Comparison of ENCODE assay signal across 8 mouse cellular contexts in the genomic region with DNA sequence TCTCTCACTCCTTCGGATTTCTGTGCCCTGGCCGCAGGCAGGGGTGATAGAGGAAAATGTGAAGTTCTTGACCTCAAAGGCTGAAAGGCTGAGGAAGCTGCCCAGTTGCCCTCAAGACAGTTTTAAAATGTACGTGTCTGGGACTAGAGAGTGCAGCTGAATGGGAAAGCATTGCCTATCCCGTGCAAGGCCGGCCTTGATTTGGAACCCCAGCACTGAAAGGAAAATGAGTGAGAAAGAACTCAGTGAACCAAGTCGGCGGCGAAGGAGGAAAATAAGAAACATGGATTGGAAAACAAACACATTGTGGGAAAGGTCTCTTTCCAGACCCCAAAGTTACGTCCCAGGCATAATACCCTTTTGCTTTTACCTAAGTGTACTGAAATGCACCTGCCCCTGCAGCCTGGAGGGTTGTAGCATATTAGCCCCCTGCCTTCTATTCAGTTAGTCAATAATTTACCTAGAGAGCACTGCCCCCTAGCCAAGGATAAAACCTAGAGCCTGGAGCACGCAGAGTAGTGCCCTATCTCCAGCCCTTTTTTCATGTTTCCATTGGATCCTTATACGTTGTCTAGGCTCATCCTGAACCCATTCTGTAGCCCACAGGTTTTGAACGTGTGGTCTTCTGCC. TPM values are rescaled to one million over a fixed set of nuclear protein-coding genes. Genes with fewer than 3 reads are reported as not detected.
DNase-seq lines count a peak whose midpoint lies in the region; ATAC-seq and TF ChIP-seq lines count a peak whose summit lies in the region.
"Had no signal": no experiment of that assay in that cellular context is flagged by ENCODE, and none has a peak within 500 bp of the region (broad histone marks: within the 10 kb centered on the region; RNA-seq: fewer than 3 reads in every experiment).

No protein-coding gene starts in this region.

- TF ChIP-seq POLR2A in thymus, adult 2 months (IDR thresholded peaks at IDR 0.05; ENCODE audit: control insufficient read depth, extremely low read depth, insufficient read depth, low read length, poor library complexity) = no peak

- H3K27me3 ChIP-seq in thymus, adult 2 months (ENCODE audit: control insufficient read depth, insufficient read depth, low read length) = no peaks in the 10 kb centered on the region
- H3K27me3 ChIP-seq in hindbrain, embryonic 14.5 days (ENCODE audit: control insufficient read depth, insufficient read depth, low read length) = no peaks in the 10 kb centered on the region
- peaks cover 73% of the 10 kb centered on the region for H3K27me3 ChIP-seq in liver, embryonic 12.5 days (replicated peaks)

- DNase-seq in thymus, adult 2 months = no peak
- no peak for DNase-seq in thymus, postnatal 10 days (ENCODE audit: low spot score in 2 of 2)
- DNase-seq in hindbrain, embryonic 14.5 days (ENCODE audit: low spot score) = no peak
- DNase-seq in ovary, postnatal 36 days (ENCODE audit: low spot score) = no peak
- DNase-seq in lung, postnatal 10 days = no peak

- WGBS in thymus, adult 2 months = 90% methylated on average over 12 of the region's 12 CpGs
- 43% methylated on average over 12 of the region's 12 CpGs for WGBS in hindbrain, embryonic 14.5 days
- 61% methylated on average over 12 of the region's 12 CpGs for WGBS in liver, embryonic 12.5 days (ENCODE audit: insufficient replicate concordance)

- H3K9me3 ChIP-seq in hindbrain, embryonic 14.5 days (ENCODE audit: control insufficient read depth, low read length) = no peaks in the 10 kb centered on the region
- H3K9me3 ChIP-seq in liver, embryonic 12.5 days (replicated peaks) = no peaks in the 10 kb centered on the region

- no peak for ATAC-seq in hindbrain, embryonic 14.5 days (ENCODE audit: low FRiP score)
- no peak for ATAC-seq in liver, embryonic 12.5 days
- ATAC-seq in megakaryocyte, adult 5-6 weeks (ENCODE audit: poor library complexity, severe bottlenecking) = no peak
- ATAC-seq: activated CD4-positive, CD25-positive, alpha-beta regulatory T cell, adult 4 months had no signal

- peaks cover 59% of the 10 kb centered on the region for H3K4me1 ChIP-seq in thymus, adult 2 months (replicated peaks; ENCODE audit: control insufficient read depth, insufficient read depth, low read length)
- peaks cover 86% of the 10 kb centered on the region for H3K4me1 ChIP-seq in hindbrain, embryonic 14.5 days (replicated peaks; ENCODE audit: control insufficient read depth, insufficient read depth, low read length)
- H3K4me1 ChIP-seq in liver, embryonic 12.5 days = peaks cover 81% of the 10 kb centered on the region

- peak overlapping the region; percentile 90 for H3K4me2 ChIP-seq in hindbrain, embryonic 14.5 days (replicated peaks)
- 0 out of 2 replicates have a peak overlapping the region, but pooled peaks have one; percentile 74 for H3K4me2 ChIP-seq in liver, embryonic 12.5 days

- peak overlapping the region; percentile 99 for H3K27ac ChIP-seq in thymus, adult 2 months (ENCODE audit: control insufficient read depth, insufficient read depth, low read length)
- peak overlapping the region; percentile 100 for H3K27ac ChIP-seq in hindbrain, embryonic 14.5 days
- peak overlapping the region; percentile 63 for H3K27ac ChIP-seq in liver, embryonic 12.5 days

- H3K4me3 ChIP-seq in thymus, adult 2 months (ENCODE audit: control insufficient read depth, insufficient read depth, low read length) = no peak overlapping the region
- H3K4me3 ChIP-seq in hindbrain, embryonic 14.5 days (replicated peaks; ENCODE audit: low read length) = no peak overlapping the region
- no peak overlapping the region for H3K4me3 ChIP-seq in liver, embryonic 12.5 days

- H3K36me3 ChIP-seq in thymus, adult 2 months (ENCODE audit: control insufficient read depth, insufficient read depth, low read length) = no peaks in the 10 kb centered on the region
- H3K36me3 ChIP-seq in hindbrain, embryonic 14.5 days (replicated peaks; ENCODE audit: control insufficient read depth, insufficient read depth) = no peaks in the 10 kb centered on the region
- no peaks in the 10 kb centered on the region for H3K36me3 ChIP-seq in liver, embryonic 12.5 days

- peak overlapping the region; percentile 63; the same call in 1 of the 2 replicates for H3K9ac ChIP-seq in hindbrain, embryonic 14.5 days
- H3K9ac ChIP-seq in liver, embryonic 12.5 days = no peak overlapping the region

- TF ChIP-seq CTCF in thymus, adult 2 months (IDR thresholded peaks at IDR 0.05; ENCODE audit: borderline replicate concordance, control insufficient read depth, extremely low read depth, insufficient read depth, low read length, poor library complexity) = no peak

RNA-seq across cellular contexts. Expression of gene Irf2bpl, which starts 5.6 kb away (rescaled TPM):
- polyA plus RNA-seq in thymus, adult 2 months (2012; rRNA removed) = 38.6 and 46.1 TPM in 2 replicates
- 64.5 and 65.5 TPM in 2 replicates for polyA plus RNA-seq in hindbrain, embryonic 14.5 days (2014; fragmentation: Nextera tagmentation; extraction: Ambion mirVana)
- 6.7 and 7.7 TPM in 2 replicates for polyA plus RNA-seq in liver, embryonic 12.5 days (2016; fragmentation: Nextera tagmentation; extraction: Ambion mirVana)
- total RNA-seq in megakaryocyte, adult 5-6 weeks (2015) = 3.0 and 3.6 TPM in 2 replicates
- total RNA-seq in megakaryocyte, adult 5-6 weeks (2017) = 1.4 and 3.5 TPM in 2 replicates

RNA-seq across cellular contexts. Expression of gene Cipc, which starts 56.6 kb away (rescaled TPM):
- polyA plus RNA-seq in thymus, adult 2 months (2012; rRNA removed) = 43.8 and 56.5 TPM in 2 replicates
- polyA plus RNA-seq in hindbrain, embryonic 14.5 days (2014; fragmentation: Nextera tagmentation; extraction: Ambion mirVana) = 46.8 and 52.1 TPM in 2 replicates
- polyA plus RNA-seq in liver, embryonic 12.5 days (2016; fragmentation: Nextera tagmentation; extraction: Ambion mirVana) = 18.0 and 19.2 TPM in 2 replicates
- total RNA-seq in megakaryocyte, adult 5-6 weeks (2015) = 12.0 and 12.9 TPM in 2 replicates
- total RNA-seq in megakaryocyte, adult 5-6 weeks (2017) = 8.9 and 11.0 TPM in 2 replicates
